Mouse (Mus musculus) frontal cortex, postnatal 14 days (tissue): ENCODE data around the gene C1ql4.
"Not testable (repeated sequence)": the region's sequence is repeated elsewhere in the genome, so short reads cannot be mapped to it uniquely, and the experiment has no call there.

ENCODE experiments used
- DNase-seq, 2 experiments: peaks; one replicate each; pipeline ENCODE4 v3.0.0; 2022; ENCODE audit warnings: low spot score in 2 of 2

Gene C1ql4

DNA sequence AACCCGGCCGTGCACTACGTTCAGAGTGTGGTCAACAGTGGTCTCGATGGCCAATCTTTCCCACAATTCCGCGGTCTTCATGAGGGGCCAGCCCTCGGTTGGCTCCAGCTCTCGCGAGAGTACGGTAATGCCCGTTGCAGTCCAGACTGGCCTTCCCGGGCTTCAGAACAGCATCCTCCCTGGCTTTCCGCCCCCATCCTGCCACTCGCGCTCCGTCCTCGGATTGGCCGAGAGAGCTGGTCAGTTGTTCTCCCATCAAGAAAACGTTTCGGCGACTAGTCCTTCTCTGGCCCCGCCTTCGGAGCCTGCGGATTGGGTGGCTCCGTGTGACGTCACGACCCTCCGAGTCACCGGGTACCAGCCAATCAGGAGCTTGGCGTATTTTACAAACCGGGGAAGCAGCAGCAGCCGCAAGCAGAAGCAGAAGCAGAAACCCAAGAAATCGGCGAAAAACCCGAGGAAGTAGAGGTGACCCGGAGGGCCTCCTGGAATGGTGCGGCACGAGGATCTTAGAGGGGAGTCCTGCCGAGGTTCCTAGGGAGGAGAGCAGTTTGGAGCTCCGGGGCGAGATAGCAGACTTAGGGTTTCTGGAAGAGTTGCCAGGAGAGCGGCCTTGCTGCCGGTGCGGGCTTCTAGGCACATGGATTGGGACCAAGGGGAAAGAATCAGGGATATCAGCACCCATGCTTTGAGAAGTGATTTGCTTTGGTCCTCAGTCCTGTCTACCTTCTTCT is 12.8 kb downstream of the C1ql4 start:
- DNase-seq, result peak; percentile 97 to 99

GRCm38 (mm10) chr15:99074019-99074599 is 13.5 kb downstream of the C1ql4 start, which contains the start of gene Troap:
Gene Troap, plus strand, starts transcription at chr15:99074575.
- no peak for DNase-seq

DNA sequence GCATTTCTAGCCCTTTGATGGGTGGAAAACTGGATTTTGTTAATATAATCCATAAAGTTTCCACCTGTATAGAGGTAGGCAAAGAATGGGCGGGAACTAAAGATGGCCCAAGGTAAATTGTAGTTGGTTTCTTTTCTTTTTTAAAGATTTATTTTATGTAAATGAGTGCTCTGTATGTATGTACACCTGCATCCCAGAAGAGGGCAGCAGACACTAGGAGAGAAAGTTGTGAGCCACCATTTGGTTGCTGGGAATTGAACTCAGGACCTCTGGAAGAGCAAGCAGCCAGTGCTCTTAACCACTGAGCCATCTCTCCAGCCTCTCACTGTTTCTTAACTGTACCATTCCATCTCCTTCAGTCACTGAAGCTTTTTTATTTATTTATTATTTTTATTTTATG is 15.6 kb downstream of the C1ql4 start:
- DNase-seq, result no peak

- DNase-seq, result no peak
Measured at GRCm38 (mm10) chr15:99065557-99066165, 22.0 kb downstream of the C1ql4 start.

DNA sequence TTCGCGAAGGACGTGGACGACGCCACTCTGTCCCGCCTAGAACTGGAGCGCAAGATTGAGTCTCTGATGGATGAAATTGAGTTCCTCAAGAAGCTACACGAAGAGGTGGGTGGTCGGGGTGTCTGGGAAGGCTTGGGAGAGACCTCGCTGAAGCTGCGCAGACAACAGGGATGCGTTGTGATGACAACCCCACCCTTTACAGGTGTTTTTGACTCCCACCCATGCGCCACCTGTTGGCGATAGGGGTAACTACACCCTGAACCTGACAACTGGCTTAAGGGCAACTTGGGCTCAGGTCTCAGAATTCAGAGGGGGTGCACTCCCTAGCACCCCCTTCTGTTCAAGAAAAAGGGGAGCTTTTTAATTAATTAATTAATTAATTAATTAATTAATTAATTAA is 31.3 kb downstream of the C1ql4 start:
- no peak for DNase-seq

- no peak for DNase-seq
Measured at GRCm38 (mm10) chr15:99055511-99055961, 32.1 kb downstream of the C1ql4 start.

DNA sequence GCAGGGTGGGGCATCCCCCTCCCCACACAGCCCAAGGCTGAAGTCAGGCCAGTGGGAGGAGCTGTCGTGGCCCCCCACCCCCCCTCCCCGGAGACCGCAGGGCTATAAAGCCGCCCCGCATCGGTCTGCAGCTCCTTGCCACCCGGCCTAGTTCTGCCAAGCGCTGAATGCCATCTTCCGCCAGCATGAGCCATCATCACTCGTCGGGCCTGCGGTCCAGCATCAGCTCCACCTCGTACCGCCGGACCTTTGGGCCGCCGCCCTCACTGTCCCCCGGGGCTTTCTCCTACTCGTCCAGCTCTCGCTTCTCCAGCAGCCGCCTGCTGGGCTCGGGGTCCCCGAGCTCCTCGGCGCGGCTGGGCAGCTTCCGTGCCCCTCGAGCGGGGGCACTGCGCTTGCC is 32.6 kb downstream of the C1ql4 start, which contains the start of gene Prph:
TSS of gene Prph (plus strand) at position 135 of the 400 bp plus-strand sequence.
- no peak for DNase-seq

DNA sequence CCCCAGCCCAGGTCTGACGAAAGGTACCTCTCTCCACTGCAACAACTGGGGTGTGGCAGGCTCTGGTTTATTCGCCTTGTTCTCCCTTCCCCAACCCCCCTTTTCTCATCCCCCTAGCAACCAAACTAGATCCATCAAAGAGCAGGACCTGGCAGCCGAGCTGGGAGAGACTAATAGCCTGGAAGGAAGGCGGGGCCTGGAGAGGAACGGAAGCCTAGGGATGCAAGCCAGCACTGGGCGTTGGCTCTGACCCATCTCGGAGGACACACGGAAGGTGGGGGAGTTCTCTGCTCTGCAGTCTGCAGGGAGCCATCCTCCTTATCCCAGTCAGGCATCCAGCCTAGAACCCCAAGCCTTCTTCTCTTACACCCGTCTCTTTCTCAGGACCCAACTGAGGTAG is 34.2 kb downstream of the C1ql4 start:
- DNase-seq, result no peak

DNA sequence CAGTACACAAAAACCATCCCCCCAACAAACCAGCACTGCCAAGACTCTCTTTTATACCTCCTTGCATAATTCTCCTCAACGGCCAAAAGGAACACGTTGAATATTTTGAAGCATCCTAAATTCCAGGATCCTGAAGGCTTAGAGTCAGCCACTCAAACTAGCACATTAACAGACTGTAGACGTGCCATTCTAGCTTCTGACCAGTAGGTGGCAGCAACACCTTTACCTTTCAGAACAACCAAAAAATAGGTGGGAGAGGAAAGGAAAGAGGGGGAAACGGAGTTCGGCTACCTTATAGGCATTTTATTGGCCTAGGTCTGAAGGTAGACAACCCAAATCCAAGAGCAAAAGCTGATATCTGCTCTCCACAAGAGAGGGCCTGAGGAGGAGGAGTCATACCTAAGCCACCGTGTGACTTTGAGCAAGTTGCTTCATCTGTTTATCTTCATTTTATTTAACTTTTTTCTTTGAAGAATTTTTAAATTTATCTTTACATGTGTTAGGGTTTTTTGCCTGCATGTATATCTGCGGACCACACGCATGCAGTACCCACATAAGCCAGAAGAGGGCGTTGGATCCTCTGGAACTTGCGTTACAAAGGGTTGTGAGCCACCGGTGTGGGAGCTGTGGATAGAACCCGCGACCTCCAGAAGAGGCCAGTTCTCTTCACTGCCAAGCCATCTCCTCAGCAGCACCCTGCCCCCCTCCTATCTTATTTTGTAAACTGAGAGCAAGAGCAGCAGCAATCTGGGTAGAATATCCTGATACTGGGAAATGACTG is 38.0 kb downstream of the C1ql4 start:
- peak in 1 of 2 experiments; percentile 66 for DNase-seq

GRCm38 (mm10) chr15:99045734-99046133 is 41.9 kb downstream of the C1ql4 start:
- DNase-seq, result not testable (repeated sequence)

GRCm38 (mm10) chr15:99044854-99045253 is 42.8 kb downstream of the C1ql4 start:
- no peak for DNase-seq

- no peak for DNase-seq
Measured at GRCm38 (mm10) chr15:99042334-99042733, 45.3 kb downstream of the C1ql4 start.

DNA sequence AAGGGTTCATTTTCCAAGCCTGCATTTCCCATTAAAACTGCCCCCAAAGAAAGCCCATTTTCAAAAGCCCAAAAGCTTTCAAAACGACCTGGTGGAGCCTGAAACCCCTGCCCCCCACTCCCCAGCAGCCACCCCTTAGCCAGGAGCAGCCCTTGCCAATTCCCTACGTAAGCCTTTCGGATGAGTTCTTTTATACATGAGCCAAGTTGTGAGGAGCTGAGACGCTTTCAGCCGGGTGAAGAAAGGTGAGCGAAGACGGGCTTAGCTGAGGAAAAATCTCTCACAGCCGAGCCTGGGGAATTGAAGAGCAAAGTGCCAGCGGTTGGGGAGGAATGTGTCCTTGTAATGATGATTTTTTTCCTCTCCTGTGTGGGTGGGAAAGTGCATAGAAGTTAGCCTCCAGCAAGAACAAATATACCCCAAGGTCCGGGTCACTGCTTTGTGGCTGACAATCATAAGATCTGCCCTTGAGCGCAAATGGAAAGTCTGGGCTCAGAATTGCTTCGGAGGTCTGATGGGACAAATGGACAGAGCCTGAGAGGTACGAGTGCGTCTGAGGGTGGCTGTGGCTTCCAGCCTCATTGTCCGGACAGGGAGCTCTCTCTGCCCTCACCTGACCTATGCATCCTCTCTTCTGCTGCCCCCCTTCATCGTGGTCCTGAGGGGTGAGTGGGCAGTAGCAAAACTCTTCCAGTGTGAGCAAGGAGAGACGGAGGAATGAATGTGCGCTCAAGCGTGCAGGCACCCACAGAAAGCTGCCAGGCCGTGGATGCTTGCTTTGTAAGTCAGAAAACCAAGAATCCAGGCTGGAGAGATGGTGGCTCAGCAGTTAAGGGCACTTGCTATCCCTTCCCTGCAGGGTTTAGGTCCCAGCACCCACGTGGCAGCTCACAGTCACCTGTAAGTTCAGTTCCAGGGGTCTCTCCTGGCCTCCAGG is 46.4 kb downstream of the C1ql4 start:
- DNase-seq, result peak in 1 of 2 experiments; percentile 3

DNA sequence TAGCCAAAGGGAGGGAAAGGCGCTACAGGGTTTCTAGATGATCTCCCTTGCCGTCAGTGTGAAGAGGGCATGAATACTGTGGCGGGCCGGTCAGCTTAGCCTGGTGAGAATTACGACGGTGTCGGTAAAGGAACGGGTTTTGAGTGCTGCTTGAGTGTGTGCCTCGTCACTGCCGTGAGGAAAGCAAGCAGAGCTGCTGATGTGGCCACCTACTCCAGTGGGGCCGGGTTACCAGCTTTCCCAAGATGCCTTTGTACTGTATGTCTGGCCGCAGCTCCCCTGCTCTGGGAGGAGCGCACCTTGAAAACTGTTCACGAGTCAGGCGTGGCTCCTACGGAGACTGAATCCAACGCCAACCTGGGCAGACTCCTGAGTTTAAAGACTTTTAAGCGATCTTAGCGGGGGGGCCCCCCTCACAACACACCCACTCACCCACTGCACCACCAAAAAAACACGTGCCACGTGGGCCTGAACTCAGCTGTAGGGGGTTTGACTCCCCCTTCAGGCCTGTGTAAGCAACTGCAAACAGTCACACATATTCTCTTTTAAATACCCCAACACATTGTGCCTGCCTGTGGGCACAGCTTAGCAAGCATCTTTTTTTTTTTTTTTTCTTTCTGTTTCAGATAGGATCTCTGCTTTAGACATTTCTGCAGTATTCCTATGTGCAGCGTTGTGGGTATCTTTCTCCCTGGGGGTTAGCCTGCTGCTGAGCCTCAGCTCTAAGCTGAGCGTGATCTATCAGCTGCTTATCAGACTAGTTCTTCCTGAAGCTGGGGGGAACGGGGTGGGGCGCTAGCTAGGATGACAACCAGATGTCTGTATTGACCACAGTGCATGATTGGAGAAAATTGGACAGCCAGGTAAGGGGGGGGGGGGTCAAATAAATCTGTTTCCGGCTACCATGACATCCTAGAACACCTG is 47.4 kb downstream of the C1ql4 start:
- peak in 1 of 2 experiments; percentile 2 for DNase-seq

DNA sequence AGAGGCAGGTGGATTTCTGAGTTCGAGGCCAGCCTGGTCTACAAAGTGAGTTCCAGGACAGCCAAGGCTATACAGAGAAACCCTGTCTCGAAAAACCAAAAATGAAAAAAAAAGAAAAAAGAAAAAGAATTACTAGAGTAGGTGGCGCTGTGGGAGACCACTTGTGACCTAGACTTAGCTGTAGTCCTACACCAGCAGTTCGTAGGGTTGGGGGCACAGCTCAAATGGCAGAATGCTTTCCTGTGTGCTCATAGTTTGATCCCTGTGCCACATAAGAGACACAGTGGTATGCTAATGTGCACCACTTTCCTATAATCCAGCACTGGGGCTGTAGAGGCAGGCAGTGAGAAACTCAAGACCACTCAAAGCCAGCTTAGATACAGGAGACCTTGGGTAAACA is 48.3 kb downstream of the C1ql4 start:
- DNase-seq, result no peak

DNA sequence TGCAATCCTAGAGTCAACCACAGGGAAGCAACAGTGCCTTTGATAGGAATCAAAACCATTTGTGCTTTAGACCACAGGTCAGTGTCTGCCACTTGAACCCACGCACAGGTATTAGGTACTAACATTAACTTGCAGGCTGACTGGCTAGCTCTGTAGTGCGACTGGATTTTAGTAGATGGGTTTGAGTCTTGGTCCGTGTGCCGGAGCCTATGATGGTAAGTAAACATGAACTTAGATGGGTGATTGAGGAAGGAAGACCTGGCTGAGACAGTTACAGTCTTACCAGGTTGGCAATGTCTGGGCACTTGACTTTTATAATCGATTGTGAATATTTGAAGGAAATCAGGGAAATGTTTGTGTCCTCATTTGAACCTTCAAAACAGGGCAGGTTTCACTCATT is 48.8 kb downstream of the C1ql4 start:
- no peak for DNase-seq

GRCm38 (mm10) chr15:99038025-99038424 is 49.6 kb downstream of the C1ql4 start:
- no peak for DNase-seq

DNA sequence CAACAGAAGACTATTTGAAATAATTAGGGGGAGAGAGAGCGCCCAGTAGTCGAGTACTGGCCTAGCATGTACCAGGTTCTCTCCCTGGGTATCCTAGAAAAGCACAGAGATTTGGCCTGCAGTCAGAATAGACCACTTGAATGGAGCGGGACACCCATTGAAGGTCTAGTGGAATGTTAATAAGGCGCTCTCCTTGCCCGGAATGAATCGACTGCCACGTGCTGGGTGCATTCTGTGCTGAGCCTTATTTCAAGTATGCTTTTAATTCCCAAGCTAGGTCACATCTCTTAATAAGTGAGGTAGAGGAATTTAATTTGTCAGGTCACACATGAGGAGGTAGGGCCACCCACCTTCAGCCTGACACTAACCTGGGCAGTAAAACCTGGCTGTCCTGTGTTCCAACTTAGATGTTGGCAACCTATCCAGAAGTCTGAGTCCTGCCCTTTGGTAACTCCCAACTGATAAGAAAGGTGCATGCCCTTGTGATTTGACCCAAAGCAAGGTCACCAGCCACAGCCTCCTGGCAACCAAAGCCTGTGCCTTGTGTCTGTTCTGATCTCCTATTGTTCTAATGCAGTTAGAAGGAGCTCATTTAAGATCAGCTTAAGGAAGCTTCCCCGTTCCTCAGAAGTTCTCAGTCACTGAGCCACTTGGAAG is 51.2 kb downstream of the C1ql4 start:
- DNase-seq, result no peak

GRCm38 (mm10) chr15:99035431-99035830 is 52.2 kb downstream of the C1ql4 start:
- no peak for DNase-seq
